Mouse (Mus musculus) hindbrain, embryonic 11.5 days (tissue): Measurements from ENCODE around the gene Slc45a1. TPM values are rescaled to one million over a fixed set of nuclear protein-coding genes. Genes with fewer than 3 reads are reported as not detected.
A peak's percentile ranks its signal among the peaks of the same experiment; 100 is the strongest.

Experiments
- ATAC-seq: fragments of 200-750 bp; cut with Nextera tagmentation; 2 replicates; pipeline ENCODE4 v1.8.0; 2017; ENCODE audit warnings: mild to moderate bottlenecking, moderate TSS enrichment, moderate library complexity; ENCODE audit not compliant: low FRiP score
- DNase-seq: peaks from one replicate; pipeline ENCODE4 v3.0.0-alpha.2; 2015; ENCODE audit warnings: low spot score
- H3K27ac ChIP-seq: fragments of 300-500 bp; sonication (generic); 2 replicates; pipeline ENCODE4 v1.5.1; 2014; ENCODE audit warnings: mild to moderate bottlenecking, low read depth, low read length
- H3K27me3 ChIP-seq: fragments of 300-500 bp; sonication (generic); 2 replicates; pipeline ENCODE4 v1.6.1; 2014; ENCODE audit warnings: mild to moderate bottlenecking, low read length, moderate library complexity, mixed read lengths; ENCODE audit not compliant: control insufficient read depth, insufficient read depth
- H3K36me3 ChIP-seq: fragments of 300-500 bp; sonication (generic); 2 replicates; pipeline ENCODE4 v1.6.1; 2014; ENCODE audit warnings: mild to moderate bottlenecking, low read length, moderate library complexity, mixed read lengths; ENCODE audit not compliant: control insufficient read depth, insufficient read depth
- H3K4me1 ChIP-seq: fragments of 300-500 bp; sonication (generic); replicated peaks from 2 replicates; pipeline ENCODE4 v1.6.1; 2014; ENCODE audit warnings: low read length, mixed read lengths; ENCODE audit not compliant: control insufficient read depth, insufficient read depth
- H3K4me2 ChIP-seq: fragments of 300-500 bp; sonication (generic); replicated peaks from 2 replicates; pipeline ENCODE4 v1.6.1; 2014; ENCODE audit warnings: mild to moderate bottlenecking, low read depth, low read length
- H3K4me3 ChIP-seq: fragments of 300-500 bp; sonication (generic); 2 replicates; pipeline ENCODE4 v1.5.1; 2014; ENCODE audit warnings: low read depth, low read length
- H3K9ac ChIP-seq: fragments of 300-500 bp; sonication (generic); 2 replicates; pipeline ENCODE4 v1.6.1; 2014; ENCODE audit warnings: low read depth, low read length
- H3K9me3 ChIP-seq: fragments of 300-500 bp; sonication (generic); 2 replicates; pipeline ENCODE4 v1.6.1; 2016; ENCODE audit warnings: low read length; ENCODE audit not compliant: control insufficient read depth
- WGBS: fragments of 180-500 bp; shearing (Covaris S2); extraction: QIAGEN DNeasy Blood & Tissue Kit; methylation state at CpG from one replicate; pipeline ENCODE4 v1.1.7; 2014; 5-methylcytosine and 5-hydroxymethylcytosine counted together
- polyA plus RNA-seq: library from polyadenylated mRNA; unstranded; fragments of >200 nt; fragmentation: Nextera tagmentation; extraction: Ambion mirVana; gene quantifications from 2 replicates; pipeline ENCODE4 v1.2.1, GENCODE M21; 2014

The Slc45a1 gene
- polyA plus RNA-seq, 1 experiment from 2014 or later = 7.8 TPM

DNA sequence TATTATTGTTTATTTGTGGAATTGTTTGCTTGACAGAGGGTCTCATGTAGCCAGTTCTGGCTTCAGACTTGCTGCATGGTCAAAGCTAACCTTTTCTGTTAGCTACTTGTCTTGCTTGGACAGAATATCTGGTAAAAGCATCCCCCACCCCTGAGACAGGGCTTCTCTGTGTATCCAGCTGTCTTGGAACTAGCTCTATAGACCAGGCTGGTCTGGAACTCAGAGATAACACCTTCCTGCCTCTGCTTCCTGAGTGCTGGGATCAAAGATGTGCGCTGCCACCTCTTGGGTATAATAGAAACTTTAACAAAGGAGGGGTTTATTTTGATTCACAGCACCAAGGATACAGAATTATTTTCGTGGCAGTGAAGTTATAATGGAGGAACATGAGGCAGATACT, 66.2 kb downstream of the Slc45a1 start:
- H3K9me3 ChIP-seq = no peaks in the 10 kb centered on the region
- H3K4me2 ChIP-seq = no peak overlapping the region
- H3K4me3 ChIP-seq = no peak overlapping the region
- DNase-seq = no peak
- no peak for ATAC-seq
- 89% methylated on average over 2 of the region's 2 CpGs for WGBS
- H3K27me3 ChIP-seq = no peaks in the 10 kb centered on the region
- H3K9ac ChIP-seq = no peak overlapping the region
- H3K4me1 ChIP-seq = 0 out of 2 replicates have a peak, but pooled peaks cover 2% of the 10 kb centered on the region
- H3K36me3 ChIP-seq = no peaks in the 10 kb centered on the region
- H3K27ac ChIP-seq = no peak overlapping the region

DNA sequence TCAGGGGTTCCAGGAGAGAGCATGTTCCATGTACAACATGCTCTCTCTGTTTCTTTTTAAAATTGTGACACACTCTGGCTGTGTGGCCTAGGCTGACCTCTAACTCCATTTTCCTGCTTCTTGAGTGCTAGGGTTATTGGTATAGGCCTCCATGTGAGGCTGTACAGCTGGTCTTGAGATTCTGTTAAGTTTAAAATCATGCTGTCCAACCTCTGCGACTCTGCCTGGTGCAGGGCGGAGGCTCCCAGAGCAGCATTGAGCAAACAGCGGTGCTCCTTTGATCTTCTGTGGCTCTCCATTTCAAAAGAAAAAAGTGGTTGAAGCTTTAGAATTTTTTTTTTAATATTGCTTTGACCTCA, 68.2 kb downstream of the Slc45a1 start:
- DNase-seq = no peak
- Histone ChIP-seq H3K36me3 (no peaks in the 10 kb centered on the region), H3K4me3 (no peak overlapping the region), H3K4me2 (no peak overlapping the region), H3K9ac (no peak overlapping the region), H3K9me3 (no peaks in the 10 kb centered on the region), H3K27me3 (no peaks in the 10 kb centered on the region), H3K4me1 (no peaks in the 10 kb centered on the region), H3K27ac (peak overlapping the region; percentile 51; the same call in 1 of the 2 replicates)
- 62% methylated on average over 3 of the region's 3 CpGs for WGBS
- ATAC-seq = no peak

DNA sequence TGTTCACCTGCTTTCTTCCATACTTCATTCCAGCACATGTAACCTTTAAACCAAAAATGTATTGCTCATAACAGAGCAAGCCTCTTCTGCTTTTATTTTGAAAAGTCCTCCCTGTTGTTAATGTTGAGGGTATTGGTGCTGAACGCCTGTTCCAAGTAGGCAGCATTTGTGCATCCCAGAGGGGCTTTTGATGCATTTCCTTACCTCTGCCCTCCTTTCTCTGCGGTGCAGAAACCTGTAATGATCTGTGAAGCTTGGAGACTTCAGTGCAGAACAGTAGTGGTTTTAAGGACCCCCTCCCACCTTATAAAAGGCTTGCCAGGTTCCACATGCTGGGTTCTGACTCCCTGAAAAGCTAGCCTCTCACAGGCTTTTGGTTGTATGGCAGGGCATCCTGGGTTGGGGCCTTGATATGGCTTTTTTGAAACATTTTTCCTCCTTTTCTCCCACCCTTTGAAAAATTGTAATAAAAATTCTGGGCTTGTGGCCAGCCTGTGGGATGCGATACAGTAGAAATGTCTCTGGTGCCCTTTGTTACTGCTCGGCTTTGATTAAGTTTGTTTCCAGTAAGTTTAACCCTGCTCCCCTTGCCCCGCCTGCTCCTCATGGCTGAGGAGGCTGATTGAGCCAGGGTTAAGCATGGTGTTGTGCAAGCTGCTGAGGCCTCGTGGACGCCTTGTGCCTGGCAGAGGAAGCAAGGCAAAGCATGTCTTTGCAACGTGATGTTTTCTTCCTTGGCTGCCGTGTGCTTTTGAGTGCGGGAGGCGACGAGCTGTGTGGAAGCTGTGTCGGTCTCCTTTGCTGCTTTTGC, 68.8 kb downstream of the Slc45a1 start:
- 56% methylated on average over 13 of the region's 13 CpGs for WGBS
- no peak overlapping the region for H3K9ac ChIP-seq
- no peaks in the 10 kb centered on the region for H3K9me3 ChIP-seq
- no peak overlapping the region for H3K4me2 ChIP-seq
- H3K4me3 ChIP-seq = no peak overlapping the region
- DNase-seq = no peak
- no peak for ATAC-seq
- H3K27ac ChIP-seq = peak overlapping the region; percentile 51; the same call in 1 of the 2 replicates
- H3K4me1 ChIP-seq = no peaks in the 10 kb centered on the region
- no peaks in the 10 kb centered on the region for H3K27me3 ChIP-seq
- H3K36me3 ChIP-seq = no peaks in the 10 kb centered on the region

DNA sequence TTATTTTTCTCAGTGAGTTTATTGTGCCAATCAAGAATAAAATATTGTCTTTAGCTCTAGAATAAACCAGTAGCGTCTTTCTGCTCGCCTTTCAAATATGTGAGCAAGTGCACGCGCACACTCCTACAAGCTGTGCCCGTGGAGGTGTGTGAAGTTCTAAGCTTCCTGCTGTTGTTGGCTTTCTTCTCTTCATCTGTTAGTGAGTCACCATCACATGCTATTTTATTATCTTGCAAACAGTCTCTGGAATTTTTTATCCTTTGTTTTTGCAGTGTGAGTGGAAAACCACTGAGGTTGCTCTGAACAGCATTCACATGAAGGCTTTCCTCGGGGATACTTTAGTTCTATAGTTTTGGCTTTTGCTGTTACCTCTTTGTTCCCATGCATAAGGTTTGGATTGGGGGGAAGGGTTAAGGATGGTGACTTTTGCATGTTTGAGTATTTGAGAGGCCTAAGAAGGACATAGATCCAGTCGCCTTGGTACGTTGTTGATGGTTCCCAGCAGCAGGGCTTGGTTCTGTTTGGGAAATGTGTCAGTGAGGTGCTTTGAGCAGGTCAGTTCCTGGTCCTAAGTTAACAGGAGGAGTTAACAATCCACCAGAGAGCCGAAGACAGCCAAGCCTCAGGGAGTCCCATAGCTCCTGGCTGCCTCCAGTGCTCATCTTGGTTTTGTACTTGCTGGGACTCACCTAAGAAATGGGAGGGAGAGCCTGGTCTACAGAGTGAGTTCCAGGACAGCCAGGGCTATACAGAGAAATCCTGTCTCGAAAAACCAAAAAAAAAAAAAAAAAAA, 69.8 kb downstream of the Slc45a1 start:
- no peaks in the 10 kb centered on the region for H3K27me3 ChIP-seq
- no peaks in the 10 kb centered on the region for H3K9me3 ChIP-seq
- no peaks in the 10 kb centered on the region for H3K36me3 ChIP-seq
- 78% methylated on average over 10 of the region's 10 CpGs for WGBS
- no peak overlapping the region for H3K27ac ChIP-seq
- no peaks in the 10 kb centered on the region for H3K4me1 ChIP-seq
- H3K9ac ChIP-seq = no peak overlapping the region
- H3K4me2 ChIP-seq = no peak overlapping the region
- DNase-seq (no peak), ATAC-seq (no peak)
- no peak overlapping the region for H3K4me3 ChIP-seq

Other genes with a start within 250 kb of the Slc45a1 start
- gene Errfi1, start 201.7 kb upstream of the Slc45a1 start, polyA plus RNA-seq = 34.0 and 36.7 TPM in 2 replicates